Mouse (Mus musculus) hindbrain, embryonic 14.5 days (tissue): ENCODE measurements around the gene Reln. TPM values are rescaled to one million over a fixed set of nuclear protein-coding genes. Genes with fewer than 3 reads are reported as not detected.

Experiments
- ATAC-seq: fragments of 200-750 bp; cut with Nextera tagmentation; 2 replicates; pipeline ENCODE4 v1.8.0; 2017; ENCODE audit warnings: moderate number of reproducible peaks, mild to moderate bottlenecking, moderate TSS enrichment, moderate library complexity; ENCODE audit not compliant: low FRiP score
- DNase-seq: peaks from one replicate; pipeline ENCODE4 v3.0.0-alpha.2; 2015; ENCODE audit warnings: low spot score
- H3K27ac ChIP-seq: fragments of 300-500 bp; sonication (generic); 2 replicates; pipeline ENCODE4 v1.5.1; 2014; ENCODE audit warnings: mild to moderate bottlenecking, moderate library complexity
- H3K27me3 ChIP-seq: fragments of 300-500 bp; sonication (generic); 2 replicates; pipeline ENCODE4 v1.6.1; 2014; ENCODE audit warnings: mild to moderate bottlenecking, low read length, mixed read lengths; ENCODE audit not compliant: control insufficient read depth, insufficient read depth
- H3K36me3 ChIP-seq: fragments of 300-500 bp; sonication (generic); replicated peaks from 2 replicates; pipeline ENCODE4 v1.6.1; 2014; ENCODE audit not compliant: control insufficient read depth, insufficient read depth
- H3K4me1 ChIP-seq: fragments of 300-500 bp; sonication (generic); replicated peaks from 2 replicates; pipeline ENCODE4 v1.6.1; 2014; ENCODE audit warnings: antibody characterized with exemption, low read length, mixed read lengths; ENCODE audit not compliant: control insufficient read depth, insufficient read depth
- H3K4me2 ChIP-seq: fragments of 300-500 bp; sonication (generic); replicated peaks from 2 replicates; pipeline ENCODE4 v1.6.1; 2014; ENCODE audit warnings: mild to moderate bottlenecking, moderate library complexity
- H3K4me3 ChIP-seq: fragments of 300-500 bp; sonication (generic); replicated peaks from 2 replicates; pipeline ENCODE4 v1.5.1; 2014; ENCODE audit warnings: mild to moderate bottlenecking, low read length
- H3K9ac ChIP-seq: fragments of 300-500 bp; sonication (generic); 2 replicates; pipeline ENCODE4 v1.6.1; 2014
- H3K9me3 ChIP-seq: fragments of 300-500 bp; sonication (generic); 2 replicates; pipeline ENCODE4 v1.6.1; 2016; ENCODE audit warnings: low read length; ENCODE audit not compliant: control insufficient read depth
- WGBS: fragments of 180-500 bp; shearing (Covaris S2); extraction: QIAGEN DNeasy Blood & Tissue Kit; methylation state at CpG from one replicate; pipeline ENCODE4 v1.1.7; 2014; 5-methylcytosine and 5-hydroxymethylcytosine counted together
- polyA plus RNA-seq: library from polyadenylated mRNA; unstranded; fragments of >200 nt; fragmentation: Nextera tagmentation; extraction: Ambion mirVana; gene quantifications from 2 replicates; pipeline ENCODE4 v1.2.1, GENCODE M21; 2014

The Reln gene
- polyA plus RNA-seq, 1 experiment from 2014 or later: 63.5 TPM

- ATAC-seq (no peak), DNase-seq (no peak)
- Histone ChIP-seq H3K4me3 (peak overlapping the region; percentile 72), H3K27me3 (peaks cover 33% of the 10 kb centered on the region; the same call in 1 of the 2 replicates), H3K27ac (no peak overlapping the region), H3K4me1 (peaks cover 8% of the 10 kb centered on the region; the same call in 1 of the 2 replicates), H3K36me3 (no peaks in the 10 kb centered on the region), H3K9ac (no peak overlapping the region), H3K4me2 (peak overlapping the region; percentile 96), H3K9me3 (no peaks in the 10 kb centered on the region)
- WGBS: 72% methylated on average over 7 of the region's 7 CpGs
These were observed 2.0 kb downstream of the Reln start for GRCm38 (mm10) chr5:22342461-22342860.

GRCm38 (mm10) chr5:22340991-22341390, 3.5 kb downstream of the Reln start:
- H3K4me3 ChIP-seq: no peak overlapping the region
- H3K36me3 ChIP-seq: no peaks in the 10 kb centered on the region
- H3K9me3 ChIP-seq: no peaks in the 10 kb centered on the region
- H3K4me2 ChIP-seq: peak overlapping the region; percentile 21
- peaks cover 23% of the 10 kb centered on the region; the same call in 1 of the 2 replicates for H3K27me3 ChIP-seq
- no peak for ATAC-seq
- peaks cover 8% of the 10 kb centered on the region; the same call in 1 of the 2 replicates for H3K4me1 ChIP-seq
- no peak for DNase-seq
- WGBS: 89% methylated on average over 8 of the region's 8 CpGs
- no peak overlapping the region for H3K27ac ChIP-seq
- H3K9ac ChIP-seq: no peak overlapping the region

GRCm38 (mm10) chr5:22335408-22335807, 9.1 kb downstream of the Reln start:
- 81% methylated on average over 3 of the region's 3 CpGs for WGBS

DNA sequence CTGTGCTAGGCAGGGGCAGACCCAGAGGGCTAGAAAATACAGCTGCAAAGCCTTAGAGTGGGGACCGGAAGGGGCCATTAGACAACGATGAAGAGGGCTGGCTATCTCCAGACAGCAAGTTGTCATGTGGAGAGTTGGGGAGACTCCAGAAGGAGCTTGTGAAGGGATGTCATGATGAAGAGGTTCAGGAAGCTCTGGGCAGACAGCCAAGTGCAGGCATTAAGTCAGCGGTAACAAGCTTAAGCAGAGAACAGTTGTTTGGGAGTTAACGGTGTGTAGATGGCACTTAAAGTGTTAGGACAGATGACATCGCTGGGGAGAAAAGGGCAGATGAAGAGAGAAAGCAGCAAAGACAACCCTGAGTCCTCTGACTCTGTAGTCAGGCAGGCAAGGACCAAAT, 13.7 kb downstream of the Reln start:
- Histone ChIP-seq H3K4me3 (no peak overlapping the region), H3K27ac (no peak overlapping the region), H3K9me3 (peaks cover 12% of the 10 kb centered on the region; the same call in 1 of the 2 replicates), H3K9ac (no peak overlapping the region), H3K36me3 (no peaks in the 10 kb centered on the region), H3K4me2 (no peak overlapping the region), H3K4me1 (no peaks in the 10 kb centered on the region), H3K27me3 (no peaks in the 10 kb centered on the region)
- DNase-seq (peak; percentile 54), ATAC-seq (peak; percentile 37; the same call in 1 of the 2 replicates)
- 47% methylated on average over 5 of the region's 5 CpGs for WGBS

More at GRCm38 (mm10) chr5:22335408-22335807, 9.1 kb downstream of the Reln start:
- peaks cover 4% of the 10 kb centered on the region; the same call in 1 of the 2 replicates for H3K27me3 ChIP-seq
- H3K27ac ChIP-seq: no peak overlapping the region
- no peak for DNase-seq
- H3K4me3 ChIP-seq: no peak overlapping the region
- peaks cover 12% of the 10 kb centered on the region; the same call in 1 of the 2 replicates for H3K9me3 ChIP-seq
- H3K4me2 ChIP-seq: no peak overlapping the region
- H3K4me1 ChIP-seq: no peaks in the 10 kb centered on the region
- ATAC-seq: no peak
- no peaks in the 10 kb centered on the region for H3K36me3 ChIP-seq
- no peak overlapping the region for H3K9ac ChIP-seq

DNA sequence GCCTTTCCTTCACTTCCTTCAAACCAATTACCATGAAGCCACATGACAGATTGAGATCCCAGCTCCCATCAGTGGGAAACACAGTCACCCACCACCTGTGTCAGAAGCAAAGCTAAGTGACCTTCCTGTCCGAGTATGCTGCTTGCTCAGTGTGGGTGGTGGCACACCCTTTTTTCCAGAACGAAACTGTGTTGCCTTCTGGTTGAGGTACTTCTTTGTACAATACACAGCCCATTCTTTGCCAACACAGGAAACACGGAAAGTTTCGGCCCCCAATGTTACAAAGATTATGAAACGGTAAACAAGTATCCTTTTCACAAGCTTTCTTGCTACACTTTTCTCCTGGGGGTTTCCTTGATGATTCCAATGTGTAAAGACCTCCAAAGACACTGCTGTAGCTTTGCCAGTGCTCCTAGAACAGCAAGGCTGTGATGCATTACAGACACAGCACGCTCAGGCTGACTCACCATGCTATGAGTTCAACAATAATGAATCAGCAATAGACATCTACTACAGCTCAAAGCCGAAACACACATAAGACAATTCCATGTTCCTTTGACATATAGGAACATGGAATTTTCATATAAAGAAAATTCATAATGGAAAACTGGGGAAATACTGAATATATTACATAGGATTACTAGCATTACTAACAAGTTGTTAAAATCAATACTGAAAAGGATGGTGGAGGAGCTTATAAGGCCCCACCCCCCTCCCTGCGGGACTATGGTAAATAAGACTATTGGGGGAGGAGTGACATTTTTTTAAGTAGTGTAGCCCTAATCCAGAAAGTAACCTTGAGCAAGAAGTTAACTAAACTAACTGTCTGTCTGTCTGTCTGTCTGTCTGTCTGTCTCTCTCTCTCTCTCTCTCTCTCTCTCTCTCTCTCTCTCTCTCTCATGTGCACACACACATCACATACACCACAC, 15.8 kb downstream of the Reln start:
- Histone ChIP-seq H3K36me3 (no peaks in the 10 kb centered on the region), H3K9ac (no peak overlapping the region), H3K27ac (no peak overlapping the region), H3K27me3 (no peaks in the 10 kb centered on the region), H3K9me3 (peaks cover 10% of the 10 kb centered on the region; the same call in 1 of the 2 replicates), H3K4me1 (no peaks in the 10 kb centered on the region), H3K4me2 (no peak overlapping the region), H3K4me3 (no peak overlapping the region)
- no peak for DNase-seq
- ATAC-seq: no peak
- 90% methylated on average over 8 of the region's 8 CpGs for WGBS

- WGBS: 85% methylated on average over 3 of the region's 3 CpGs
- H3K9me3 ChIP-seq: no peaks in the 10 kb centered on the region
- no peak overlapping the region for H3K4me3 ChIP-seq
- H3K27ac ChIP-seq: no peak overlapping the region
- no peaks in the 10 kb centered on the region for H3K27me3 ChIP-seq
- H3K9ac ChIP-seq: no peak overlapping the region
- no peak for ATAC-seq
- H3K4me1 ChIP-seq: no peaks in the 10 kb centered on the region
- no peak for DNase-seq
- H3K4me2 ChIP-seq: no peak overlapping the region
- no peaks in the 10 kb centered on the region for H3K36me3 ChIP-seq
These were observed 17.3 kb downstream of the Reln start for GRCm38 (mm10) chr5:22327170-22327569.

- Histone ChIP-seq H3K4me2 (no peak overlapping the region), H3K4me1 (no peaks in the 10 kb centered on the region), H3K9me3 (no peaks in the 10 kb centered on the region), H3K27ac (no peak overlapping the region), H3K9ac (no peak overlapping the region), H3K27me3 (no peaks in the 10 kb centered on the region), H3K4me3 (no peak overlapping the region), H3K36me3 (no peaks in the 10 kb centered on the region)
- 78% methylated on average over 1 of the region's 1 CpGs for WGBS
- ATAC-seq (no peak), DNase-seq (no peak)
These were observed 20.7 kb downstream of the Reln start for GRCm38 (mm10) chr5:22323801-22324200.

DNA sequence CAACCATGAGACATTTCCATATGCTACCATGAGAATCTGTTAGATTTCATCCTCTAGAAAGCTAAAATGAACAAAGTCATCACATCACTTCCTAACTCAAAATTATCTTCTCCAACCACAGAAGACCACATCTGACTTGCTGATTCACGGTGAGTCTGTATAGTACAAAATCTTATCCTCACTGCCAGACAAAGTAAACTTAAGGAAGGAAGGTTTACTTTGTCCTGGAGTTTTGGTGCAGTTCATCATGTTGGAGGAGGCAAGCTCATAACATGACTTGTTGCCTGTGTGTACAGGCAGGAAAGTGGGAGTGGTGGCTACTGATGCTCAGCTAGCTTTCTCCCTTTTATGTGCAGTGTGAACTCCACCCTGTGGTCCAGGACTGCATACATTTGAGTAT, 26.7 kb downstream of the Reln start:
- WGBS: 98% methylated on average over 1 of the region's 1 CpGs
- no peak overlapping the region for H3K9ac ChIP-seq
- no peak overlapping the region for H3K27ac ChIP-seq
- no peaks in the 10 kb centered on the region for H3K4me1 ChIP-seq
- H3K4me2 ChIP-seq: no peak overlapping the region
- ATAC-seq: no peak
- DNase-seq: no peak
- no peaks in the 10 kb centered on the region for H3K27me3 ChIP-seq
- no peaks in the 10 kb centered on the region for H3K9me3 ChIP-seq
- no peak overlapping the region for H3K4me3 ChIP-seq
- H3K36me3 ChIP-seq: no peaks in the 10 kb centered on the region

DNA sequence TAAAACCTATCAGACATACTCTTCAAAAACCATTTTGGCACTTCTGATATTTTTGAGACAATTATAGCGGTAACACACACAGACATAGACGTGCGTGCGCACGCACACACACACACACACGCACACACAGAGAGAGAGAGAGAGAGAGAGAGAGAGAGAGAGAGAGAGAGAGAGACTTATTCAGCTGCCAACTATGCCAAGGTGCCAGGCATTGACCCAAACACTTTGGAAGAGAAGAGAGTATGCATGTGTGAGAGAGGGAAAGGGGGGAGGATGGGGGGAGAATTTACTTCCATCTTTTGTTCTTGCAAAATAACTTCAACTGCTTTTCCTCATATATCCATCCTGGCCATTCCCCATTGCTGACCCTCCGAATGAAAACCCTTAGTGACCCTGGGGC, 28.0 kb downstream of the Reln start:
- ATAC-seq (no peak), DNase-seq (no peak)
- H3K9me3 ChIP-seq: no peaks in the 10 kb centered on the region
- H3K4me2 ChIP-seq: no peak overlapping the region
- no peaks in the 10 kb centered on the region for H3K36me3 ChIP-seq
- no peak overlapping the region for H3K4me3 ChIP-seq
- WGBS: 96% methylated on average over 7 of the region's 7 CpGs
- H3K4me1 ChIP-seq: no peaks in the 10 kb centered on the region
- H3K27ac ChIP-seq: no peak overlapping the region
- H3K27me3 ChIP-seq: no peaks in the 10 kb centered on the region
- H3K9ac ChIP-seq: no peak overlapping the region
